Mouse (Mus musculus): ENCODE data around the gene Map3k5.

DNA sequence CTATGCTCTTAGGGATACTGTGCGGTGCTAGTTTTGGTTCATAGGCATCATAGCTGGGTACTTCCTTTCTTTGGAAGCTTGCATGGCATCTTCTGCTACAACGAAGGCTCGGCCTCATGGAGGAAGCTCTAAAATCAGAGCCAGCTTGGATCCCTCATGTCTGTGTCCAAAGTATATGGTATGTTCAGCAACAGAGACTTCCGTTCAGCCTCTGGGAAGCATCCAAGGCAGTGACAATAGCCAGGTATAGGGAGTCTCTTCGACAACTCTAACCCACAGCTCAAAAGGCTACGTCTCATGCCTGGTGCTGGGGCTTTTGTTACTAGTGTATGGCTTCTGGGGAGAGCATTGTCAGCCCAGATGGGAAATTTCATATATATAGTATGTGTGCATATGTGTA lies 167.2 kb downstream of the Map3k5 start:
- TF ChIP-seq CTCF (IDR thresholded peaks at IDR 0.05; ENCODE audit: extremely low read depth, insufficient read depth, insufficient read length, insufficient replicate concordance): no peak
- no peak for TF ChIP-seq POLR2A (IDR thresholded peaks at IDR 0.05; ENCODE audit: low read depth, low read length)

All from spleen, adult 2 months (tissue).